Mouse (Mus musculus) telencephalon, adult 2 months (tissue): ENCODE data around the gene Atxn2l.

ENCODE experiments used
- DNase-seq: peaks from one replicate; pipeline ENCODE4 v3.0.0-alpha.2; 2011; ENCODE audit warnings: low read depth, low spot score

Gene Atxn2l

DNA sequence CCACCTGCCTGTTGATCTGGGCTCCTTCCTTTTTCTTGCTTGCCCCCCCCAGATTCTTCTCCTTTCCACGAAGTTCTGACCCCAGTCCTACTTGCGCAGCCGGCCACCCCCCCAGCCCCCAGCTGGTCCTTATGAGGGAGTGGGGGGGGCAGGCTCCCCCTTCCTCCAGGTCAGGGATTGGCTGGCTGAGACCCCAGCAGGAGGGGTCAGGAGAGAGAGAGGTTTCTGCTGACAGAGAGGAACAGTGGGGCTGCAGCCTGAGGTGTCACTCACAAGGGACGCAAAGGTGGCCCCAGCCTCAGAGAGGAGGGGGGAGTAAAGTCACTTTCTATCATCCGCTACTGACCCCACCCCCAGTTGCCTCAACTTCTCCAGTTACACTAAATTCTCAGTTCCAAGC lies 40.2 kb downstream of the Atxn2l start, which contains the start of gene Atp2a1:
TSS of gene Atp2a1 (minus strand) at position 105 of the 400 bp plus-strand sequence.
- DNase-seq = no peak

- no peak for DNase-seq
These were observed 41.6 kb downstream of the Atxn2l start for GRCm38 (mm10) chr7:126461626-126462025.

GRCm38 (mm10) chr7:126460623-126461399 lies 42.4 kb downstream of the Atxn2l start:
- no peak for DNase-seq

- no peak for DNase-seq
These were observed 44.2 kb downstream of the Atxn2l start for GRCm38 (mm10) chr7:126458844-126459618.

- no peak for DNase-seq
These were observed 45.0 kb downstream of the Atxn2l start for GRCm38 (mm10) chr7:126458225-126458624.

- no peak for DNase-seq
These were observed 46.6 kb downstream of the Atxn2l start for GRCm38 (mm10) chr7:126456382-126457266.

DNA sequence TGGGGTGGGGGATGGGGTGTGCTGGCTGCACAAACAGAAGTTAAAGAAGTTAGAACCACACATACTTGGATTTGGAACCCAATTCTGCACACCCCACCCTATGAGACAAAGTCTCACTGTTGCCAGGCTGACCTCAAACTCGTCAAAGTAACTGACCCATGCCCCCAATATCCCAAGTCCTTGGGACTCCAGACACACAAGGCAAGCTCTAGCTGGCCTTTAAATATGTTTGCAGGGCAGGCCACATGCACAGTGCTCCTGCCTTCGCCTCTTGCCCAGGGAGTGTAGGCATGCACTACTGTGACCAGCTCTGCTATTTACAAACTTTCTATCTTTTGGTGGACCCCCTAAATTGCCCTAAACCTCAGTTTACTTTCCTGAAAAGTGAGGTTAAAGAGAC lies 48.0 kb downstream of the Atxn2l start:
- no peak for DNase-seq

DNA sequence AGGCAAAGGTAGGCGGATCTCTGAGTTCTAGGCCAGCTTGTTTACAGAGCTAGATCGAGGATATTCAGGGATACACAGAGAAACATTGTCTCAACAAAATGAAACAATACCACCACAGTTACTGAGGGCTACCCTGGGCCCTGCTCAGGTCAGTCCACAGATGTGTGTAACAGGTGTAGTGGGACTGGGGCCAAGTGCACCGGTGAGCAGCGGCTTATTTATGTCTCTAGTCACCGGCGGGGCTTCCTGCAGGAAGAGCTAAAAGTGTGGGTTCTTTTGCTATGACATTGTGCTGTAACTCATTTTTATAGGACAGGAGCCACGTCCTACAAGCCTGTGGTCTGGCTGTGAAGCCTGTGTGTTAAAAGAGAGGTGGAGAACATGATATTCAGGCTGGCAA lies 49.4 kb downstream of the Atxn2l start:
- no peak for DNase-seq

DNA sequence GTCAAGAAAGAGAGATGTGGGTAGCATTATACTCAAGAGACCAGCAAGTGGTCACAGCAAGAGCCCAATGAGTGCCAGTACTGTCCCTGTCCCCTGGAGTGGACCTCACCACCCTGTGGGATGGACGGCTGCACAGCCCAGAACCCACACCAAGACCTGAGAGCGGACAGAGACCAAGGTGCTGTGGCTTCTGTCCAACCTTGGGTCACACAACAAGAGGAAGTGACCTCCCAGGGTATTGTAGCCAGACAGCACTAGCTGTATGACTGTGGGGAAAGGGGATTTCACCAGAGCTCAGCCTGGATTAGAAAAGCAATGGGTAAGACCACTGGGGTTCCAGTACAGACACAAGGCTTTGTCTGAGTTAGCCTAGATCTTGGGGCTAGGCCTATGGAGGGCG lies 51.0 kb downstream of the Atxn2l start:
- DNase-seq = no peak

DNA sequence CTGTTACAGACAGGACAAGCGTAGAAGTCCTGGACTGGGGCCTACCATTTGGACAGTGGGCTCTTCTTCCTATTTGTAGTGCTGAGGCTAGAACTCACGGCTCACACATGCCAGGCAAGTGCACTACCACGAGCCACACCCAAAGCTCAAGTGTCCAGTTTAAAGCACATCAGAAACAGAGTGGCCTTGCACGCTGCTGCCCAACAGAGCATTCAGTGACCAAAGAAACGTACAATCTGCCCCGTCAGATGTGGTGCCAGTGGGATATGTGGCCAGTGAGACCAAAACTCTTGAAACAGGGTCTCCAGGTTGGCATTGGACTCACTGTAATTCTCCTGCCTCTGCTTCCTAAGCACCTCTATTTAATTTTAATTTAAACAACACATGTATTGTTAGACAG lies 52.6 kb downstream of the Atxn2l start:
- no peak for DNase-seq

DNA sequence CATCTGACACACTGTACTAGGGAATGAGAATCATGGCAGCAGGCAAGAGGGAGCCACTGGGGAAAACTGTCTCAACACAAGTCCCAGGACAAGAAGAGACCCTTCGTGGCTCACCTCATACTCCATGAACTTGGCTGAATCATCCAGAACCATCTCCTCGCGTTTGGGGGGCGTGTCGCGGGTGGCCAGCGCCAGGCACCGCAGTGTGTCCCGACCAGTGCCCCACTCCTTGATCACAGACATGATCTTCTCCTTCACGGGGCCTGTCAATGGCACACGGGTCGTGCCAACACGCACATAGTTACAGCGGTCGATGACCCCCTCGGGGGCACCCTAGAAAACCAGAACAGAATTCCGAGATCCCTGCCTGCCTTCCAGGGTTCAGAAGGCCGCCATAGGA lies 53.2 kb downstream of the Atxn2l start:
- DNase-seq = no peak

DNA sequence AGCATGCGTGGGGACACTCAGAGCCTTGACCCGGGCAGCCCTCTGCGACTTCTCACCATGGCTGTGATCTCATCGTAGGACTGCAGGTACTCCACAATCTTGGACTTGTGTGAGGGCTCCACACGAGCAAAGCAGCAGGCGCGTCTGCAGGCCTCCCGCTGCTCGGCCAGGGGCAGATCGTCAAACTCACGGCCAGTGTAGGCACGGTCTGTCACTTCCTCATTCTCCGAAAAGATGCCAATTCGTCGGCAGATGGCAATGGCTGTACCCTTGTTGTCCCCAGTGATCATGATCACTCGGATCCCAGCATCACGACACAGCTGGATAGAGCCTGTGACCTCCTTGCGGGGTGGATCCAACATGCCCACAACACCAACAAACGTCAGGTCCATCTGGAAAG lies 54.8 kb downstream of the Atxn2l start:
- DNase-seq = no peak

- DNase-seq = no peak
These were observed 57.0 kb downstream of the Atxn2l start for GRCm38 (mm10) chr7:126446217-126446616.

- DNase-seq = no peak
These were observed 58.0 kb downstream of the Atxn2l start for GRCm38 (mm10) chr7:126445104-126445815.

GRCm38 (mm10) chr7:126444536-126444935 lies 58.7 kb downstream of the Atxn2l start:
- no peak for DNase-seq

DNA sequence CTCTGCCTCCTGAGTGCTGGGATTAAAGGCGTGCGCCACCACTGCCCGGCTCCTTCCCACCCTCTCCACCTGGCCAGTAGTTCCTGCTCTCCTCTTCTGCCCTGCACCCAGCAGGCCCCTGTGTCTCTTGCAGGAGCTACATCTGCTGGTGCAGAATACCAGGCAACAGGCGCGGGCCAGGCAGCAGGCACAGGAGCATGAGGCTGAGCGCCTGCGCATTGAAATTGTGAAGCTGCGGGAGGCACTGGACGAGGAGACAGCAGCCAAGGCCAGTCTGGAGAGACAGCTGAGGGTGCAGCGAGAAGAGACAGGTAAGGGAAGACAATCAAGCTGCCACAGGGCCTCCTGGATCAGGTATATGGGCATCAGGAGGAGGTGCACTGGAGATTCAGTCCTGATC lies 59.2 kb downstream of the Atxn2l start:
- DNase-seq = no peak
